29 mouse cellular contexts compared by ENCODE assay signal in genomic region chr10:59441735-59442134, GRCm38 (mm10). TPM values are rescaled to one million over a fixed set of nuclear protein-coding genes. Genes with fewer than 3 reads are reported as not detected.
DNase-seq lines count a peak whose midpoint lies in the region; ATAC-seq and TF ChIP-seq lines count a peak whose summit lies in the region.
"Had no signal": no experiment of that assay in that cellular context is flagged by ENCODE, and none has a peak within 500 bp of the region (broad histone marks: within the 10 kb centered on the region; RNA-seq: fewer than 3 reads in every experiment).

Oit3 (minus strand) TSS chr10:59441778.

- H3K4me2 ChIP-seq in heart, embryonic 11.5 days = no peak within 1 kb of the TSS
- no peak within 1 kb of the TSS for H3K4me2 ChIP-seq in heart, postnatal 0 days (ENCODE audit: low read depth, low read length)
- H3K4me2 ChIP-seq in lung, postnatal 0 days (replicated peaks; ENCODE audit: low read depth, low read length) = no peak within 1 kb of the TSS
- H3K4me2 ChIP-seq in liver, postnatal 0 days (ENCODE audit: low read depth, low read length) = no peak within 1 kb of the TSS
- H3K4me2 ChIP-seq: embryonic facial prominence, embryonic 13.5 days; forebrain, embryonic 13.5 days; intestine, embryonic 15.5 days; limb, embryonic 12.5 days; midbrain, embryonic 15.5 days; neural tube, embryonic 13.5 days; stomach, embryonic 15.5 days had no signal

- no peak within 1 kb of the TSS for H3K27ac ChIP-seq in heart, embryonic 11.5 days (ENCODE audit: low read depth, low read length)
- H3K27ac ChIP-seq in heart, postnatal 0 days (ENCODE audit: low read depth) = 0 out of 2 replicates have a peak within 1 kb of the TSS, but pooled peaks have one; percentile 16
- H3K27ac ChIP-seq in lung, postnatal 0 days (ENCODE audit: low read length) = 0 out of 2 replicates have a peak within 1 kb of the TSS, but pooled peaks have one; percentile 73
- H3K27ac ChIP-seq in liver, postnatal 0 days (ENCODE audit: low read depth) = 0 out of 2 replicates have a peak within 1 kb of the TSS, but pooled peaks have one; percentile 13
- H3K27ac ChIP-seq: forebrain, embryonic 13.5 days; intestine, embryonic 15.5 days; layer of hippocampus, adult 2 months; limb, embryonic 12.5 days; midbrain, embryonic 15.5 days; neural tube, embryonic 13.5 days; stomach, embryonic 15.5 days had no signal

- TF ChIP-seq POLR2A in lung, adult 2 months (IDR thresholded peaks at IDR 0.05; ENCODE audit: borderline replicate concordance, extremely low read depth, low read depth, low read length) = no peak

- H3K4me3 ChIP-seq in heart, embryonic 11.5 days (ENCODE audit: low read depth, low read length) = no peak within 1 kb of the TSS
- no peak within 1 kb of the TSS for H3K4me3 ChIP-seq in heart, postnatal 0 days (ENCODE audit: low read depth, low read length)
- H3K4me3 ChIP-seq in lung, postnatal 0 days (ENCODE audit: low read depth, low read length) = no peak within 1 kb of the TSS
- no peak within 1 kb of the TSS for H3K4me3 ChIP-seq in lung, adult 2 months (replicated peaks; ENCODE audit: extremely low read depth, low read depth, low read length)
- no peak within 1 kb of the TSS for H3K4me3 ChIP-seq in liver, postnatal 0 days (ENCODE audit: low read depth, low read length)
- H3K4me3 ChIP-seq: embryonic facial prominence, embryonic 13.5 days; forebrain, embryonic 13.5 days; intestine, embryonic 15.5 days; layer of hippocampus, adult 2 months; limb, embryonic 12.5 days; midbrain, embryonic 15.5 days; myocyte; neural tube, embryonic 13.5 days; stomach, embryonic 15.5 days had no signal

- H3K27me3 ChIP-seq in heart, embryonic 11.5 days (ENCODE audit: control insufficient read depth, insufficient read depth, low read length) = no peaks in the 10 kb centered on the region
- no peaks in the 10 kb centered on the region for H3K27me3 ChIP-seq in heart, postnatal 0 days (ENCODE audit: control insufficient read depth, insufficient read depth, low read length)
- no peaks in the 10 kb centered on the region for H3K27me3 ChIP-seq in lung, postnatal 0 days (replicated peaks; ENCODE audit: insufficient read depth, low read length)
- H3K27me3 ChIP-seq in liver, postnatal 0 days (ENCODE audit: insufficient read depth, low read length) = no peaks in the 10 kb centered on the region
- H3K27me3 ChIP-seq: embryonic facial prominence, embryonic 13.5 days; forebrain, embryonic 13.5 days; intestine, embryonic 15.5 days; limb, embryonic 12.5 days; megakaryocyte, embryonic 14.5 days; midbrain, embryonic 15.5 days; neural tube, embryonic 13.5 days; stomach, embryonic 15.5 days had no signal

- H3K36me3 ChIP-seq in heart, embryonic 11.5 days (ENCODE audit: control insufficient read depth, insufficient read depth, low read length) = no peaks in the 10 kb centered on the region
- no peaks in the 10 kb centered on the region for H3K36me3 ChIP-seq in heart, postnatal 0 days (replicated peaks; ENCODE audit: control insufficient read depth, insufficient read depth, low read length)
- H3K36me3 ChIP-seq in lung, postnatal 0 days (ENCODE audit: insufficient read depth, low read length) = no peaks in the 10 kb centered on the region
- no peaks in the 10 kb centered on the region for H3K36me3 ChIP-seq in liver, postnatal 0 days (replicated peaks; ENCODE audit: insufficient read depth, low read length)
- H3K36me3 ChIP-seq: embryonic facial prominence, embryonic 13.5 days; intestine, embryonic 15.5 days; limb, embryonic 12.5 days; midbrain, embryonic 15.5 days; neural tube, embryonic 13.5 days; stomach, embryonic 15.5 days had no signal

- 46% methylated on average over 11 of the region's 11 CpGs for WGBS in heart, embryonic 11.5 days (ENCODE audit: insufficient replicate concordance)
- 58% methylated on average over 11 of the region's 11 CpGs for WGBS in heart, postnatal 0 days
- 57% methylated on average over 11 of the region's 11 CpGs for WGBS in lung, postnatal 0 days
- WGBS in lung, adult 2 months = 66% methylated on average over 11 of the region's 11 CpGs
- 60% methylated on average over 11 of the region's 11 CpGs for WGBS in liver, postnatal 0 days (ENCODE audit: insufficient replicate concordance)

- H3K9ac ChIP-seq in heart, embryonic 11.5 days (ENCODE audit: low read depth, low read length) = no peak within 1 kb of the TSS
- H3K9ac ChIP-seq in heart, postnatal 0 days (replicated peaks; ENCODE audit: low read depth, low read length) = no peak within 1 kb of the TSS
- no peak within 1 kb of the TSS for H3K9ac ChIP-seq in lung, postnatal 0 days (replicated peaks; ENCODE audit: low read depth)
- H3K9ac ChIP-seq in liver, postnatal 0 days (replicated peaks) = no peak within 1 kb of the TSS
- H3K9ac ChIP-seq: embryonic facial prominence, embryonic 13.5 days; forebrain, embryonic 13.5 days; intestine, embryonic 15.5 days; limb, embryonic 12.5 days; midbrain, embryonic 15.5 days; neural tube, embryonic 13.5 days; stomach, embryonic 15.5 days had no signal

- TF ChIP-seq CTCF in heart, postnatal 0 days (IDR thresholded peaks at IDR 0.05; ENCODE audit: low read depth) = no peak
- TF ChIP-seq CTCF in lung, postnatal 0 days (IDR thresholded peaks at IDR 0.05) = no peak
- no peak for TF ChIP-seq CTCF in lung, adult 2 months (IDR thresholded peaks at IDR 0.05; ENCODE audit: insufficient read depth, low read length)
- no peak for TF ChIP-seq CTCF in liver, postnatal 0 days (IDR thresholded peaks at IDR 0.05; ENCODE audit: low read depth)

- H3K9me3 ChIP-seq in heart, embryonic 11.5 days (replicated peaks; ENCODE audit: control insufficient read depth, low read length) = no peaks in the 10 kb centered on the region
- no peaks in the 10 kb centered on the region for H3K9me3 ChIP-seq in heart, postnatal 0 days (replicated peaks; ENCODE audit: control insufficient read depth, low read length)
- no peaks in the 10 kb centered on the region for H3K9me3 ChIP-seq in lung, postnatal 0 days (ENCODE audit: low read length)
- H3K9me3 ChIP-seq in liver, postnatal 0 days (ENCODE audit: low read length) = no peaks in the 10 kb centered on the region
- H3K9me3 ChIP-seq: embryonic facial prominence, embryonic 13.5 days; forebrain, embryonic 13.5 days; intestine, embryonic 15.5 days; limb, embryonic 12.5 days; megakaryocyte, embryonic 14.5 days; midbrain, embryonic 15.5 days; neural tube, embryonic 13.5 days; stomach, embryonic 15.5 days had no signal

- DNase-seq in heart, adult 11 months = peak; percentile 54
- no peak for DNase-seq in heart, postnatal 0 days (ENCODE audit: low spot score)
- no peak for DNase-seq in heart, postnatal 4 days
- DNase-seq in lung, postnatal 0 days (ENCODE audit: low spot score) = no peak
- DNase-seq in lung, adult 2 months = no peak
- DNase-seq in liver, postnatal 0 days = no peak
- DNase-seq in spleen, postnatal 4 days (ENCODE audit: low spot score in 2 of 2) = no peak
- DNase-seq: adrenal gland, postnatal 14 days; cerebellum, adult 2 months; cerebellum, postnatal 25 days; kidney, adult 8-10 months; kidney, postnatal 25 days; lung, postnatal 14 days; thymus, adult 18-20 months; thymus, postnatal 36 days had no signal

- TF ChIP-seq EP300 in heart, postnatal 0 days (IDR thresholded peaks at IDR 0.05; ENCODE audit: low read depth) = no peak
- TF ChIP-seq EP300 in lung, postnatal 0 days (IDR thresholded peaks at IDR 0.05) = no peak
- peak; percentile 62 for TF ChIP-seq EP300 in liver, postnatal 0 days (IDR thresholded peaks at IDR 0.05; ENCODE audit: low read depth)

- H3K4me1 ChIP-seq in heart, embryonic 11.5 days (ENCODE audit: control insufficient read depth, insufficient read depth, low read length) = peaks cover 26% of the 10 kb centered on the region
- H3K4me1 ChIP-seq in heart, postnatal 0 days (ENCODE audit: control insufficient read depth, insufficient read depth) = peaks cover 36% of the 10 kb centered on the region
- H3K4me1 ChIP-seq in lung, postnatal 0 days (ENCODE audit: insufficient read depth, low read depth, low read length) = peaks cover 11% of the 10 kb centered on the region; the same call in 1 of the 2 replicates
- peaks cover 14% of the 10 kb centered on the region for H3K4me1 ChIP-seq in lung, adult 2 months (ENCODE audit: control insufficient read depth, insufficient read depth, low read length)
- H3K4me1 ChIP-seq in liver, postnatal 0 days (ENCODE audit: insufficient read depth) = peaks cover 16% of the 10 kb centered on the region
- H3K4me1 ChIP-seq: forebrain, embryonic 13.5 days; midbrain, embryonic 15.5 days had no signal

- ATAC-seq in heart, embryonic 11.5 days (replicated peaks; ENCODE audit: insufficient number of reproducible peaks, low FRiP score, low TSS enrichment) = no peak
- ATAC-seq in heart, postnatal 0 days (ENCODE audit: insufficient read depth, low read depth) = no peak
- 0 out of 2 replicates have a peak, but pooled peaks have one; percentile 14 for ATAC-seq in lung, postnatal 0 days
- ATAC-seq in liver, postnatal 0 days = peak; percentile 50
- ATAC-seq: CD4-positive, CD25-positive, alpha-beta regulatory T cell, adult 4 months; forebrain, embryonic 13.5 days; hindbrain, embryonic 16.5 days; intestine, embryonic 15.5 days; midbrain, embryonic 15.5 days had no signal

RNA-seq across cellular contexts. Expression of gene Oit3, which starts in this region (rescaled TPM):
- 5.1 and 5.5 TPM in 2 replicates for polyA plus RNA-seq in heart, embryonic 11.5 days (2014; fragmentation: Nextera tagmentation; extraction: Ambion mirVana)
- total RNA-seq in heart, postnatal 0 days (2014; rRNA removed; ENCODE audit: low replicate concordance) = 6.3 and 8.2 TPM in 2 replicates
- 3.0 and 3.2 TPM in 2 replicates for polyA plus RNA-seq in heart, postnatal 0 days (2015; fragmentation: Nextera tagmentation; extraction: Ambion mirVana)
- under 1 TPM; 0.79 to 0.99 TPM for total RNA-seq in heart, postnatal 4 days (2021)
- 1.1 and 1.7 TPM in 2 replicates for polyA plus RNA-seq in lung, postnatal 0 days (2015; fragmentation: Nextera tagmentation; extraction: Ambion mirVana)
- 0.78 and 2.0 TPM in 2 replicates for polyA plus RNA-seq in lung, adult 2 months (2012; rRNA removed)
- polyA plus RNA-seq in liver, postnatal 0 days (2015; fragmentation: Nextera tagmentation; extraction: Ambion mirVana) = 26.8 and 28.1 TPM in 2 replicates
- total RNA-seq: gastrocnemius, adult 18-20 months had no signal

Comparison
In these comparisons a context has a peak if more than half of its experiments do, and no peak if none do; other contexts are left out.
1. ATAC-seq: peak in lung, postnatal 0 days (single experiment) and liver, postnatal 0 days (single experiment); none in heart, embryonic 11.5 days (single experiment) and heart, postnatal 0 days (single experiment).